Mouse (Mus musculus): ENCODE results near the gene Fam114a1. TPM values are rescaled to one million over a fixed set of nuclear protein-coding genes. Genes with fewer than 3 reads are reported as not detected.

The Fam114a1 gene
- 1 to 10 TPM; 5.2 to 5.8 TPM for total RNA-seq (2021)

DNA sequence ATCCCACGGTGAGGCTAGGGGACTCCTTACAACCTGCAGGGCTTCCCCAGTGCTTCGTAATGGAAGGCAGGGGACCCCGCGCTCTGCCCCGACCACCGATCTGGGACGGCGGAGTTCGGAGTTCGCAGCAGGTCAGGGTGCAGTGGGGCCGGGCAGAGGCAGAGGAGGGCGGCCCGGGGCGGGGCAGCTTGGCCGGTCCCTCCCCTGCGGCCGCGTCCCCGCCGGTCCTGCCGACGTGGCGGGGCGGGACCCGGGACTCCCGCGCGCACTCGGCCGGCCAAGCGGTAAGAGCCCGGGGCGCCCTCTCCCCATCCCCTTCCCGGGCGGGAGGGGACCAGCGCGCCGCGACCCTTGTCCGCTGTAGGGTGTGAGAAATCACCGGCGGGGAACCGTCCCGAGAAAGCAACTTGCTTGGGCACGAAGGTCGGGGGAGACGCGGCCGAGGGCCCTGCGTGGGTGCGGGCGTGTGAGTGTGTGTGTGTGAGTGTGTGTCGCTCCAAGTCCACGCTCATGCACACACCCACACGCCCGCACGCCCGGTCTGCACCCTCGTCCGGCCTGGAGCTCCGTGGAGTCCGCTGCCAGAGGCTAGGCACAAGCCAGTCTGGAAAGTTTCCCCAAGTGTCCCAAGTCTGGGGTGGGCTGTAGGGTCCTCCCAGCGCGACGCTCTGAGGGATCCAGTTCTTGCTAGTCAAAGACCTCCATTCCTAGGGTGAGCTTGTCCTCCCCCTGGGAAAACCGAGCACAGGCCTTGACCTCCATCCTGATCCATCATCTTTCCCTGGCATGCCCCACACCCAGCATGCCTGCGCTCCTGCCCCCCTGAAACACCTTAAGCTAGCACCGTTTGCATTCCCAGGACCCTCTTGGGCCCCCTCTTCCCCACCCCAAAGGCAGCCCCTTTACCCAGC lies at the start of gene Fam114a1:
Gene Fam114a1 (plus strand): TSS at position 211 of the 911 bp plus-strand sequence.
- peak; percentile 13 to 26 for DNase-seq (ENCODE audit: extremely low spot score in 1 of 2, low spot score in 1 of 2)

GRCm38 (mm10) chr5:64922891-64923381 lies 46.9 kb upstream of the Fam114a1 start:
- no peak for DNase-seq (ENCODE audit: extremely low spot score in 1 of 2, low spot score in 1 of 2)

GRCm38 (mm10) chr5:64932215-64932614 lies 37.7 kb upstream of the Fam114a1 start:
- DNase-seq (ENCODE audit: extremely low spot score in 1 of 2, low spot score in 1 of 2): no peak

GRCm38 (mm10) chr5:64932775-64933174 lies 37.1 kb upstream of the Fam114a1 start:
- no peak for DNase-seq (ENCODE audit: extremely low spot score in 1 of 2, low spot score in 1 of 2)

DNA sequence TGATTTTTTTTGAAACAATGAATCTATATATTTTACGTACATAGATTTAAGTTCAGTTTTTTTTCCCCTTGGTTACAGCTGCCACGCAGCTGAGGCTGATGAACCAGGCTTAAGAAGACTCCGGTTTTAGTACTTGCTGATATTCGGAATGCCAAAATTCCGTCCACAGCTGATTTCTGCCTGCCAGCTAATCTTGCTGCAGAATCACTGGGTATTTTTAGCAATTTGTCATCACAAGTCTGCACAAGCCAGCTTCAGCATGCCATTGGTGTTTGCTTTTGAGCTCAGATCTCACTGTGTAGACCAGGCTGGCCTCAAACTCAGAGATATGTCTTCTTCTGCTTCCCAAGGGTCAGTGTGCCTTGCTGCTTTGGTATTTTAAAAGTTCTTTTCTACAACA lies 18.4 kb upstream of the Fam114a1 start:
- DNase-seq (ENCODE audit: extremely low spot score in 1 of 2, low spot score in 1 of 2): no peak

- no peak for DNase-seq (ENCODE audit: extremely low spot score in 1 of 2, low spot score in 1 of 2)
Observed at GRCm38 (mm10) chr5:64954931-64955330, 14.9 kb upstream of the Fam114a1 start.

GRCm38 (mm10) chr5:64958991-64959842 lies 10.7 kb upstream of the Fam114a1 start:
- DNase-seq (ENCODE audit: extremely low spot score in 1 of 2, low spot score in 1 of 2): no peak

GRCm38 (mm10) chr5:64959843-64960230 lies 10.0 kb upstream of the Fam114a1 start, which contains the start of gene Tlr6:
TSS of gene Tlr6 (minus strand) at chr5:64960097.
- DNase-seq (ENCODE audit: extremely low spot score in 1 of 2, low spot score in 1 of 2): peak in 1 of 2 experiments; percentile 70

GRCm38 (mm10) chr5:64960857-64961391 lies 8.9 kb upstream of the Fam114a1 start:
- no peak for DNase-seq (ENCODE audit: extremely low spot score in 1 of 2, low spot score in 1 of 2)

GRCm38 (mm10) chr5:64963271-64963670 lies 6.6 kb upstream of the Fam114a1 start:
- DNase-seq (ENCODE audit: extremely low spot score in 1 of 2, low spot score in 1 of 2): no peak

GRCm38 (mm10) chr5:64963735-64964134 lies 6.1 kb upstream of the Fam114a1 start:
- no peak for DNase-seq (ENCODE audit: extremely low spot score in 1 of 2, low spot score in 1 of 2)

DNA sequence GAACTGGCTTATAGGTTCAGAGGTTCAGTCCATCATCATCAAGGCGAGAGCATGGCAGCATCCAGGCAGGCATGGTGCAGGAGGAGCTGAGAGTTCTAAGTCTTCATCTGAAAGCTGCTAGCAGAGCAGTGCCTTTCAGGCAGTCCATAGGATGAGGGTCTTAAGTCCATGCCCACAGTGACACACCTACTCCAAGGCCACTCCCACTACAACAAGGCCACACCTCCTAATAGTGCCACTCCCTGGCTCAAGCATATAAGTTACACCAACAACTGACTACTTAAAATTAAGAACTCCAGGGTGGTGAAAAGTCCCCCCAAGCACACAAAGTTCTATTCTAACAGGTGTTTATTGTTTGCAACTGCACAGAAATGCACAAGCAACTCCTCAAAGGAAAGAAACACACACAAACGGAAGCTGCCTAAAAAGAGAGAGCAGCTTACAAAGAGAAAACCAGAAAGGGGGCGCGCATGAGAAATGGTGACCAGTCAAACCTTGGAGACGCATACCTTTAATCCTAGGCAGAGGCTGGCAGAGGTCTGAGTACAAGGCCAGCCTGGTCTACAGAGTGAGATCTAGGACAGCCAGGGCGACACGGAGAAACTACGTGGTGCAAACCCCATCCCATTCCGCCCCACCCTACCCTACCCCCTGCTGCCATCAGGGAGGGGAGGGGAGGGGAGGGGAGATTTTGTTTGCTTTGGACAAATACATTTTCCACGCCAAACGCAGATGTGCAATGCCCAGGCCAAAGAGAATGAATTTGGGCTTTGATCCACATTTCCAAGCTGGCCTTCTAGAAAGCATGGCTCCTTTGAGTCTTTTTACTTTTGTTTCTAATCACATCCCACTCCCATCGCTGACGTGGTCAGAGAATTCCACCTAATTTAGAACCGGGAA lies 660 bp upstream of the Fam114a1 start:
- no peak for DNase-seq (ENCODE audit: extremely low spot score in 1 of 2, low spot score in 1 of 2)

DNA sequence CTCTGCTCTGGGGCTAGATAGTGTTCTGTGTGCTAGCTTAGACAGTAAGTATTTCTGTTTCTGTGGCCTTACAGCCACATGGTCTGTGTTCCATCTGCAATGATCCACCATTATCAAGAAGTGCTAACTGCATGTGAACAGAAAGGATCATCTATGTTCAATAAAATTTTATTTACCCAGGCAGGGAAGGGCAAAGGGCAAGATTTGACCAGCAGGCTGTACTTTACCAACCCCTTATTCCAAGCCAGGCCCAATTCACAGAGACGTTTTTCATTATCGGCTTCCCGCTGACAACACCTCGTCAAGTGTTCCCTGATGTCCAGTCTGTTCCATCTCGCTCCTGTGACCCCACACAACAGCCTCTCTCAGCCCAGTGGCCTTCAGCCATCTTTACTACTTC lies 5.2 kb downstream of the Fam114a1 start:
- no peak for DNase-seq (ENCODE audit: extremely low spot score in 1 of 2, low spot score in 1 of 2)

GRCm38 (mm10) chr5:64977128-64977527 lies 7.3 kb downstream of the Fam114a1 start:
- DNase-seq (ENCODE audit: extremely low spot score in 1 of 2, low spot score in 1 of 2): no peak

DNA sequence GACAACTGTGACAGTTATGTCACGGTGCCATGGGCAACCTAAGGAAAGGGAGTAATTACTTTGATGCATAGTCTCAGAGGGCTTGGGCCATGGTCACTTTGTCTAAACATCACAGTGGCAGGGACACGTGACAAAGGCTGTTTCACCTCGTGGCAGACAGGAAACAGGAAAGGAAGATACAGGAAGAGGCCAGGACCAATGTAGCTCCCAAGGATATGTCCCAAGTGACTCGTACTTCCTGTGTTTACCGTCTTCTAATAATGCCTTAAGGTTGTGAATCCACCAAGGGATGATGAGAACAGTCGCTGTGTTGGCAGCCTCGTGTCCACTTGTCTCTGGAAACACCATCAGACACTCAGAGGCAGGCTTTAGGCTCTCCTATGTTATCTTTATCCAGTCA lies 16.1 kb downstream of the Fam114a1 start:
- DNase-seq (ENCODE audit: extremely low spot score in 1 of 2, low spot score in 1 of 2): no peak

DNA sequence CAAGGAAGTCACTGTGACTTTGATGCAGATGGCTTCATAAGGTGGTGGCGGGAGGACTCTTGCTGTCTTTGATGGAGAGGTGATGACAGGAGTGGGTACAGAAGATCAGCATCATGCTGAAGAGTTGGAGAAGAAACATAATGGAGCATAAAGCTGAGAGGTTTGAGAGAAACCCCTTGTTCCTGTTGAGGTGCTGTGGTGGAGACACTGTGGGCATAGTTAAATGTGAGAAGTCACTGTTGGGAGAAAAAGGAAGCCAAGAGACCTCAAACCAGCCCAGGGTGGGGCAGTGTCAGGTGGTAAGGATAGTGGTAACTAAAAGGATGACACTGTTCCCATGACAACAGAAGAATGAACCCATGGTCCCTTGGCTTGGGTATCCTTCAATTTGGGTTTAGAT lies 20.1 kb downstream of the Fam114a1 start:
- no peak for DNase-seq (ENCODE audit: extremely low spot score in 1 of 2, low spot score in 1 of 2)

DNA sequence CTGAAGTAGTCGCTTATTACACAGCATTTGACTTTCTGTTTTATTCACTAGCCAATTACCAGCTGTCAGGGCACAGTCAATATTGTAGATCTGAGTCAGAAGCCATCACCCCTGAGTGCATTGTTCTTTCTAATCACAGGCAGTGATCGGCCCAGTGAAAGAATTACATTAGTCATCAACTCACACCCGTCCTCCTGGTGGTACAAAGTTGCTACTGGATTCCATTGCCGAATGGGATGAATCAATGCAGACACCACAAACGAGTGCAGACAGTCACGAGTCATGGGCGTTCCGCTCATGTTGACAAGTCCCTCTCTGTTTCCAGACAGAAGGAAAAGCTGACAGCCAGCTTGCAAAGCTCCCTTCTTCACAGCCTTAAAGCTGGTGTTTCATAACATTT lies 22.7 kb downstream of the Fam114a1 start:
- DNase-seq (ENCODE audit: extremely low spot score in 1 of 2, low spot score in 1 of 2): no peak

DNA sequence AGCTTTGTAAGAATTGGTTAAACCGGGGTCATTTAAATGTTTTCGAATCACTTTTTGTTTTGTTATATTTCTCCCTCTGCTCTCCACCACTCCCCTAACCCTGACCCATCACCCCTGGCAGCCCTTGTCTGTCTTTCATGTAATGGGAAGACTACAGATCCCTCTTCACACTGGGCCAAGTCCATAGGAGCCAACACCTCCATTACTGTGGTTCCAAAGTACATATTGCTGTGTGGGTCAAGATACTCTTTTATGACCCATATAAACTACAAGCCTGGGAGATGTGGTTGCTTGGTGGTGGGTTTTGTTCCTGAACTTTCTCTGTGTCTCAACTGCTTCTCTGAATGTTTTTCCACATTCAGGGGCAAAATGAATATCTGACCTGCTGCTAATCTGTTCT lies 25.5 kb downstream of the Fam114a1 start:
- no peak for DNase-seq (ENCODE audit: extremely low spot score in 1 of 2, low spot score in 1 of 2)

- DNase-seq (ENCODE audit: extremely low spot score in 1 of 2, low spot score in 1 of 2): no peak
Observed at GRCm38 (mm10) chr5:65002940-65003824, 33.3 kb downstream of the Fam114a1 start.

Data from layer of hippocampus, postnatal 25 days (tissue).